Mouse (Mus musculus) erythroblast, embryonic 14.5 days (primary cell): ENCODE measurements around the gene Cbfa2t2. TPM values are rescaled to one million over a fixed set of nuclear protein-coding genes. Genes with fewer than 3 reads are reported as not detected.

Experiments used
- H3K27me3 ChIP-seq: 2 replicates; pipeline ENCODE4 v1.6.1; 2012; ENCODE audit warnings: inconsistent platforms; ENCODE audit not compliant: control insufficient read depth
- H3K36me3 ChIP-seq: 2 replicates; pipeline ENCODE4 v1.6.1; 2012; ENCODE audit warnings: mild to moderate bottlenecking, inconsistent platforms; ENCODE audit not compliant: control insufficient read depth
- H3K4me1 ChIP-seq: 2 replicates; pipeline ENCODE4 v1.6.1; 2012; ENCODE audit warnings: inconsistent platforms; ENCODE audit not compliant: control insufficient read depth
- H3K4me3 ChIP-seq: replicated peaks from 2 replicates; pipeline ENCODE3; 2012; ENCODE audit warnings: moderate library complexity, mild to moderate bottlenecking, inconsistent platforms
- H3K9me3 ChIP-seq: 2 replicates; pipeline ENCODE4 v1.6.1; 2012; ENCODE audit warnings: low read length, inconsistent platforms, mixed read lengths; ENCODE audit not compliant: control insufficient read depth
- GATA1 ChIP-seq: IDR thresholded peaks from 2 replicates; pipeline ENCODE4 v1.6.1; 2012; ENCODE audit warnings: low read length, inconsistent platforms, mixed read lengths
- TAL1 ChIP-seq: IDR thresholded peaks from 3 replicates; pipeline ENCODE4 v1.6.1; 2012; ENCODE audit warnings: low read length, inconsistent platforms, mixed read lengths
- polyA plus RNA-seq: library from polyadenylated mRNA; stranded (reverse); fragments of >175 nt; gene quantifications from 2 replicates; pipeline ENCODE4 v1.2.3, GENCODE M21; 2012

Cbfa2t2 gene
- polyA plus RNA-seq, 1 experiment: 0.24 TPM

DNA sequence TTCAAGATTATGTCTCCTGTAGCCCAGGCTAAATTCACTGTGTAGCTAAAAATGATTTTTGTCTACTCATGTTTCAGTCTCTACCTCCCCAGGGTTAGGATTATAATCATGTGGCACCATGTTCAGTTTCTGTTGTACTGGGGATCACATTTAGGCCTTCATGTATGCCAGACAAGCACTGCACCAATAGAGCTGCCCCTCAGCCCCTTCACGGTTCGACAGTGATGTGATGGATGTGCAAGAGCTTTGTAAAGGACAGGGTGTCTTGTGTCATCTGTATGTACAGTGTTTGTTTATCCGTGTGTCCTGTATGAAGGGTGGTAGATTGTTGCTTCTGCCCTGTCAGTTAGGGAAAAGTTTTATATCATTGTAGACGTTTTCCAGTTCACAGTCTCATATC lies 72.2 kb downstream of the Cbfa2t2 start:
- peaks cover 11% of the 10 kb centered on the region for H3K4me1 ChIP-seq

DNA sequence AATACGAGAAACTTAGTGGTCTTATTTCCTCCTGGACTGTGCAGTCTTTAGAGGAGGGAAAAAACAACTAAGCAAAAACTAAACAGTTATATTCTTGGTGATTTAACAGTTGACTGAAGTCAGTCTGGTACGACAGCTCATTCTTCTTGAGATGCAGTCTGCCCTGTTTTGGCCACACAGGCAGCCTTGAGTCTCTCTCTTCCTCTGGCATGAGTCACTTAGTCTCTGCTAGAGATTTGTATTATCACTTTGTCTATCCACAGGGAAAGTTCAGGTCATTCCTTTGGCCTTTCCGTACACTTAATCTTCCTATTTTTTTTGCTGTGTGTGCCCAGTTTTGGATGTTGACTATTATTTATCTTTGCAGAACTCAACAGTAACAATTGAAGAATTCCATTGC lies 73.9 kb downstream of the Cbfa2t2 start:
- Histone ChIP-seq H3K4me3 (no peak overlapping the region), H3K27me3 (no peaks in the 10 kb centered on the region), H3K4me1 (peaks cover 11% of the 10 kb centered on the region), H3K36me3 (peaks cover 37% of the 10 kb centered on the region), H3K9me3 (no peaks in the 10 kb centered on the region)
- TF ChIP-seq TAL1: no peak
- no peak for TF ChIP-seq GATA1

More for the DNA sequence above, 72.2 kb downstream of the Cbfa2t2 start:
- H3K36me3 ChIP-seq: peaks cover 46% of the 10 kb centered on the region
- no peaks in the 10 kb centered on the region for H3K27me3 ChIP-seq
- no peak for TF ChIP-seq TAL1
- no peak for TF ChIP-seq GATA1
- H3K9me3 ChIP-seq: no peaks in the 10 kb centered on the region
- H3K4me3 ChIP-seq: no peak overlapping the region

DNA sequence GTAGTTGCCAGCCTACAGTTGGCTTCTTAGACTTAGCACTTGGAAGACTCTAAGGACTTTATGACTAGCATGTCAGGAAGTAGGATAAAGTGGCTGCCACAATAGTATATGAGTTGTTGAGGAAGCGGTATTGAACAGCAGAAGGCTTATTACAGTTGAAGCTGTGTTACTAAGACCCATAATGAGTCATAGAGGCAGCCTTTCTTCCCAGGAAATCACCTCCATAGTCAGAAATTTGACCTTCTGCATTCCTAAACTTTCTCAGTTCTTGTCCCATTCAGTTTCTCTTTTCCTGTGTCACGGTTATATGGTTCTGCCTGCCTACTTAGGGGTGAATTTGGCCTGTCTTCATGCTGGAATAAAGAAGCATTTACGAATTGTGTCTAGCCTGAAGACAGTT lies 80.7 kb downstream of the Cbfa2t2 start:
- TF ChIP-seq GATA1: no peak
- TF ChIP-seq TAL1: no peak
- Histone ChIP-seq H3K9me3 (no peaks in the 10 kb centered on the region), H3K4me3 (no peak overlapping the region), H3K27me3 (no peaks in the 10 kb centered on the region), H3K36me3 (peaks cover 32% of the 10 kb centered on the region), H3K4me1 (no peaks in the 10 kb centered on the region)

DNA sequence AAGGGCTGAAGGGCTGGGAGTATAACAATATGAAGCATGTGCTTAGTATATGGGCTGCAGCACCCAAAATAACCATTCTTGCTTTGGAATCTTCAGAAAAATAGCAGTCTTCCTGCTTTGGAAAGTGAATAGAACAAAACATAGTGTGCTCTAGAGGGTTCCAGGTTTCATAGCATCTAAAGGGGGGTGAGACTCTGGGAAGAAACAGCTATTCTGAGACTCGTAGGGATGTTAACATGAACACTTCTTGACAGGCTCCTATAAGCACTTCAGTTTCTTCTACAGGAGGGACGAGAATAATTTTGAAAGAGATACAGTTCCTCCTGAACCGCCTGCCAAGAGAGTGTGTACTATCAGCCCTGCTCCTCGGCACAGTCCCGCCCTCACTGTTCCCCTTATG lies 81.1 kb downstream of the Cbfa2t2 start:
- no peaks in the 10 kb centered on the region for H3K27me3 ChIP-seq
- TF ChIP-seq TAL1: no peak
- no peak for TF ChIP-seq GATA1
- H3K9me3 ChIP-seq: no peaks in the 10 kb centered on the region
- H3K4me1 ChIP-seq: no peaks in the 10 kb centered on the region
- H3K36me3 ChIP-seq: peaks cover 35% of the 10 kb centered on the region
- H3K4me3 ChIP-seq: no peak overlapping the region

DNA sequence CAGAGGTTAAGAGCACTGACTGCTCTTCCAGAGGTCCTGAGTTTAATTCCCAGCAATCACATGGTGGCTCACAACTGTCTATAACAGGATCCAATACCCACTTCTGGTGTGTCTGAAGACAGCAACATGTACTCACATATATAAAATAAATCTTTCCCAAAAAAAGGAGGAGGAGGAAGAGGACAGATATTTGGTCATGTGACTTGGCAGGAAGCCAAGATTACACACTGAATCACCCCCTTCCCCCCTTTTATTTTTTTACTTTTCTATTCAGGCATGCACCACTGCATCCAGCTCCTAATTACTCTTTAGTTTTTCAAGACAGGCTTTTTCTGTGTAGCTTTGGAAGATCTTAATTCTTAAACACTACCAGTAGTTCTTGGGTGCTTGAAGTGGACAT lies 85.2 kb downstream of the Cbfa2t2 start:
- H3K4me1 ChIP-seq: no peaks in the 10 kb centered on the region
- no peak overlapping the region for H3K4me3 ChIP-seq
- H3K27me3 ChIP-seq: no peaks in the 10 kb centered on the region
- peaks cover 60% of the 10 kb centered on the region for H3K36me3 ChIP-seq
- TF ChIP-seq TAL1: no peak
- no peak for TF ChIP-seq GATA1
- no peaks in the 10 kb centered on the region for H3K9me3 ChIP-seq

DNA sequence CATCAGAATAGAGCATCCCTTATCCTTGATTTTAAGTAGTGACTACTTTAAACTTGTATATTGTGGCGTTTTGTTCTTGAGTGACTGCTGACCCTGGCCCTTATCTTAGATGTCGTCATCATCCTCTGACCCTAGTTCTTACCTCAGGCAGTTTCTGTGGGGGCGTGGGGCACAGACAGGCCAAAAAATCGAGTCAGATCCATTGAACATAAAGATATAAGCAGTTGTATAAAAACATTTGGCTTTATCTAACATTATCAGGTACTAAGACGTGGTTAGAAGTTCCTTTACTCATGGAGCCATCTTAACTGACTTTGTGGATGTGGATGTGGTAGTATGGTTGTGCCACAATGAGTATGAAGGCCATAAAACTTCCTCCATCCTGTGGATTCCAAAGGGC lies 86.1 kb downstream of the Cbfa2t2 start:
- H3K4me3 ChIP-seq: no peak overlapping the region
- no peaks in the 10 kb centered on the region for H3K27me3 ChIP-seq
- no peaks in the 10 kb centered on the region for H3K9me3 ChIP-seq
- H3K4me1 ChIP-seq: no peaks in the 10 kb centered on the region
- peaks cover 52% of the 10 kb centered on the region for H3K36me3 ChIP-seq
- TF ChIP-seq TAL1 (no peak), GATA1 (no peak)

DNA sequence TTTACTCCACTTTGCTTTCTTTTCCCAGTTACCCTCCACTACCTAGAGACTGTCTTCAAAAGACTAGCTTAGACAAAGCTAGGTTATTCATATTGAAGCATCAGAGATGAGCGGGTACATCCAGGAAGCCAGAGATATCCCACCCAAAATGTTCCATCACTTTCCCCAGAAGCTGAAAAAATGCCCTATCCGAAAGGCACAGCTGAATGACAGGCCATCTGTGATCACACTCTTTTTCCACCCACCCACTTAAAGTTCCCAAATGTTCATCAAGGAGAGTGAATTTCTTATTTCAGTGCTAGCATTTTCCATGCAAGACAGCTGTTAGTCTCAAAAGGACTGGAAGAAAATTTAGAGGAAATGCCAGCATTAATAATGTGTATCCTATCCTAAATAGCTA lies 89.0 kb downstream of the Cbfa2t2 start:
- H3K4me3 ChIP-seq: no peak overlapping the region
- peaks cover 50% of the 10 kb centered on the region for H3K36me3 ChIP-seq
- H3K27me3 ChIP-seq: no peaks in the 10 kb centered on the region
- H3K4me1 ChIP-seq: peaks cover under 1% of the 10 kb centered on the region; the same call in 1 of the 2 replicates
- no peaks in the 10 kb centered on the region for H3K9me3 ChIP-seq
- TF ChIP-seq TAL1: no peak
- no peak for TF ChIP-seq GATA1

DNA sequence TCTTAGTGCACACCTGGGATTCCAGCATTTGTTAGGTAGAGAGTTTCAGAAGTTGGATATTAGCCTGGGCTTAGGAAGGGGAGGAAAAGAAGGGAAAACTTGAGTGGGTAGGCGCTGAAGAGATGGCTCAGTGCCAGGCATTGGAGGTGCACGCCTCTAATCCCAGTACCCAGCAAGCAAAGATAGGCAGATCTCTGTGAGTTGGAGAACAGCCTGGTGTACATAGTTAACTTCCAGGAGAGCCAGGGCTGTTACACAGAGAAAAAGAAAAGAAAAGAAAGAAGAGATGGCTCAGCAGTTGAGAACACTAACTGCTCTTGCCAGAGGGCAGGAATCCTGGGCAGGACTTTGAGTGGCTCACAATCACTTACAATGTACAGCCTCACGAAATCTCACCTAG lies 90.2 kb downstream of the Cbfa2t2 start:
- H3K4me3 ChIP-seq: no peak overlapping the region
- TF ChIP-seq GATA1: no peak
- peaks cover 5% of the 10 kb centered on the region; the same call in 1 of the 2 replicates for H3K4me1 ChIP-seq
- H3K36me3 ChIP-seq: peaks cover 58% of the 10 kb centered on the region
- H3K9me3 ChIP-seq: no peaks in the 10 kb centered on the region
- H3K27me3 ChIP-seq: no peaks in the 10 kb centered on the region

DNA sequence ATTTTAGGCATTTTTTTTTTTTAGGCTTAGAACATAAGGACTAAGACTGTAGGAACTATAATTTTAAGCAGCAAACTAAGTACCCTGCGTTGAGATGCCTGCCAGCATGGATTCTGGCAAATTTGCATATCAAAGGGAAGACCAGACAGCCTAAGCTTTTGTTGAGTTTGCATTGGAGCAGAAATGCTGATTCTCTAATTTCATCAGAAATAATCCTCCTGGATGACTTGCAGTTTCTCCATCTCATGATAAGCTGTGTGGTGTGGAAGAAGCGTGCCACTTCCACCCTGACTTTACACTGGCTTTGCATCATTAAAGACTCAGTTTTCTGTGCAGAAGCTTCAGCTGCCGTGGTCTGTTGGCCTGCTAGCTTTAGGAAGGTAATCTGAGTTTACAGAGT lies 96.6 kb downstream of the Cbfa2t2 start:
- H3K9me3 ChIP-seq: no peaks in the 10 kb centered on the region

DNA sequence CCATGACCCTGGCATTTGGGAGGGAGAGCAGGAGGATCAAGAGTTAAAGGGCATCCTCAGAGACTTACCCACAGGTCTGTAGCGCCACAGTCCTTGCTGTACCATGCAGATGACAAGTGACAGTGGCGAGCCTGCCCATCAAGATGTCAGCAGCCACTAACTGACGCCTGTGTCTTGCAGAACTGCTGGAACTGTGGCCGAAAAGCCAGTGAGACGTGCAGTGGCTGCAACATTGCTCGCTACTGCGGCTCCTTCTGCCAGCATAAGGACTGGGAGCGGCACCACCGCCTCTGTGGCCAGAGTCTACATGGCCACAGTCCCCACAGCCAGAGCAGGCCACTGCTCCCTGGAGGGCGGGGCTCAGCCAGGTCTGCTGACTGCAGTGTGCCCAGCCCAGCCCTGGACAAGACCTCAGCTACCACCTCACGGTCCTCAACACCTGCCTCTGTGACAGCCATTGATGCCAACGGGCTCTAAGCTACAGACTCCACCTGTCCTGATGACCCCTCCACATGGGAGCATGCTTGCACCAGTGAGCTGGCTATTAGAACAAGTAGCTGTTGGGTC lies 98.5 kb downstream of the Cbfa2t2 start:
- Histone ChIP-seq H3K36me3 (peaks cover 57% of the 10 kb centered on the region), H3K27me3 (no peaks in the 10 kb centered on the region)
- no peak for TF ChIP-seq GATA1
- TF ChIP-seq TAL1: no peak

More for the DNA sequence above, 96.6 kb downstream of the Cbfa2t2 start:
- no peaks in the 10 kb centered on the region for H3K27me3 ChIP-seq
- peaks cover 57% of the 10 kb centered on the region for H3K36me3 ChIP-seq
- peaks cover 8% of the 10 kb centered on the region; the same call in 1 of the 2 replicates for H3K4me1 ChIP-seq
- TF ChIP-seq GATA1 (no peak), TAL1 (no peak)
- H3K4me3 ChIP-seq: no peak overlapping the region

More for the DNA sequence above, 98.5 kb downstream of the Cbfa2t2 start:
- Histone ChIP-seq H3K4me3 (no peak overlapping the region), H3K9me3 (no peaks in the 10 kb centered on the region), H3K4me1 (peaks cover 12% of the 10 kb centered on the region; the same call in 1 of the 2 replicates)
